Mouse (Mus musculus) liver, embryonic 14.5 days (tissue): ENCODE data around the gene Gbf1.

Experiments used
- CTCF ChIP-seq: IDR thresholded peaks from 2 replicates; pipeline ENCODE4 v1.5.1; 2016; ENCODE audit warnings: antibody characterized with exemption, low read depth, control low read depth
- EP300 ChIP-seq: IDR thresholded peaks from 2 replicates; pipeline ENCODE4 v1.6.1; 2016; ENCODE audit warnings: antibody characterized with exemption, low read depth

- no peak for TF ChIP-seq EP300
- no peak for TF ChIP-seq CTCF
Observed at GRCm38 (mm10) chr19:46310312-46310865, 158.1 kb downstream of the Gbf1 start.
